Mouse (Mus musculus): Measurements from ENCODE around the gene Fam193b.

Gene Fam193b

GRCm38 (mm10) chr13:55527834-55528772 lies 42.8 kb downstream of the Fam193b start:
- DNase-seq (ENCODE audit: low read depth): no peak

- no peak for DNase-seq (ENCODE audit: low read depth)
Observed at GRCm38 (mm10) chr13:55527212-55527611, 43.7 kb downstream of the Fam193b start.

- no peak for DNase-seq (ENCODE audit: low read depth)
Observed at GRCm38 (mm10) chr13:55525733-55526553, 45.0 kb downstream of the Fam193b start.

GRCm38 (mm10) chr13:55523951-55524600 lies 46.8 kb downstream of the Fam193b start:
- DNase-seq (ENCODE audit: low read depth): no peak

- DNase-seq (ENCODE audit: low read depth): no peak
Observed at GRCm38 (mm10) chr13:55523278-55523677, 47.6 kb downstream of the Fam193b start.

GRCm38 (mm10) chr13:55522730-55523129 lies 48.2 kb downstream of the Fam193b start:
- peak; percentile 54 for DNase-seq (ENCODE audit: low read depth)

GRCm38 (mm10) chr13:55519606-55520005 lies 51.3 kb downstream of the Fam193b start:
- DNase-seq (ENCODE audit: low read depth): no peak

GRCm38 (mm10) chr13:55516955-55517354 lies 54.0 kb downstream of the Fam193b start:
- DNase-seq (ENCODE audit: low read depth): peak; percentile 63

- no peak for DNase-seq (ENCODE audit: low read depth)
Observed at GRCm38 (mm10) chr13:55513828-55514227, 57.1 kb downstream of the Fam193b start.

GRCm38 (mm10) chr13:55513111-55513748 lies 57.7 kb downstream of the Fam193b start, which contains the start of gene Pdlim7:
Gene Pdlim7 (minus strand): TSS chr13:55513676.
- peak; percentile 71 for DNase-seq (ENCODE audit: low read depth)

- DNase-seq (ENCODE audit: low read depth): no peak
Observed at GRCm38 (mm10) chr13:55512379-55513031, 58.4 kb downstream of the Fam193b start.

GRCm38 (mm10) chr13:55511492-55511861 lies 59.4 kb downstream of the Fam193b start:
- DNase-seq (ENCODE audit: low read depth): no peak

GRCm38 (mm10) chr13:55510668-55511491 lies 60.0 kb downstream of the Fam193b start:
- DNase-seq (ENCODE audit: low read depth): peak; percentile 96

- no peak for DNase-seq (ENCODE audit: low read depth)
Observed at GRCm38 (mm10) chr13:55510332-55510667, 60.6 kb downstream of the Fam193b start.

- no peak for DNase-seq (ENCODE audit: low read depth)
Observed at GRCm38 (mm10) chr13:55508531-55508930, 62.4 kb downstream of the Fam193b start.

- DNase-seq (ENCODE audit: low read depth): no peak
Observed at GRCm38 (mm10) chr13:55507877-55508276, 63.0 kb downstream of the Fam193b start.

- peak; percentile 46 for DNase-seq (ENCODE audit: low read depth)
Observed at GRCm38 (mm10) chr13:55506697-55507096, 64.2 kb downstream of the Fam193b start.

- no peak for DNase-seq (ENCODE audit: low read depth)
Observed at GRCm38 (mm10) chr13:55505810-55506209, 65.1 kb downstream of the Fam193b start.

- DNase-seq (ENCODE audit: low read depth): no peak
Observed at GRCm38 (mm10) chr13:55504390-55504789, 66.5 kb downstream of the Fam193b start.

GRCm38 (mm10) chr13:55502405-55502804 lies 68.5 kb downstream of the Fam193b start:
- no peak for DNase-seq (ENCODE audit: low read depth)

All from fibroblast of lung, adult 2 months (primary cell).